Mouse (Mus musculus) lung, postnatal 4 days (tissue): ENCODE results near the gene Nxph4.

ENCODE experiments used
- DNase-seq, 2 experiments: peaks; one replicate each; pipeline ENCODE4 v3.0.0; 2021

Nxph4 gene

GRCm38 (mm10) chr10:127534036-127534928 lies at the start of gene Nxph4:
Gene Nxph4 (minus strand): TSS chr10:127534559.
- no peak for DNase-seq

GRCm38 (mm10) chr10:127583649-127584048 lies 49.3 kb upstream of the Nxph4 start:
- no peak for DNase-seq

GRCm38 (mm10) chr10:127581291-127581690 lies 46.9 kb upstream of the Nxph4 start:
- DNase-seq: no peak

- peak; percentile 59 to 61 for DNase-seq
Measured at GRCm38 (mm10) chr10:127577982-127578381, 43.6 kb upstream of the Nxph4 start.

GRCm38 (mm10) chr10:127577156-127577555 lies 42.8 kb upstream of the Nxph4 start:
- DNase-seq: no peak

- DNase-seq: peak; percentile 72 to 81
Measured at GRCm38 (mm10) chr10:127576381-127576961, 42.1 kb upstream of the Nxph4 start.

GRCm38 (mm10) chr10:127575741-127576140 lies 41.4 kb upstream of the Nxph4 start:
- no peak for DNase-seq

GRCm38 (mm10) chr10:127572281-127572680 lies 37.9 kb upstream of the Nxph4 start:
- DNase-seq: no peak

GRCm38 (mm10) chr10:127570937-127571641 lies 36.7 kb upstream of the Nxph4 start:
- peak in 1 of 2 experiments; percentile 61 for DNase-seq

- peak in 1 of 2 experiments; percentile 50 for DNase-seq
Measured at GRCm38 (mm10) chr10:127570384-127570783, 36.0 kb upstream of the Nxph4 start.

GRCm38 (mm10) chr10:127569450-127569849 lies 35.1 kb upstream of the Nxph4 start:
- DNase-seq: peak; percentile 75 to 85

- no peak for DNase-seq
Measured at GRCm38 (mm10) chr10:127566553-127567326, 32.4 kb upstream of the Nxph4 start.

- DNase-seq: peak in 1 of 2 experiments; percentile 55
Measured at GRCm38 (mm10) chr10:127564301-127564700, 29.9 kb upstream of the Nxph4 start.

GRCm38 (mm10) chr10:127563840-127564239 lies 29.5 kb upstream of the Nxph4 start:
- DNase-seq: no peak

- no peak for DNase-seq
Measured at GRCm38 (mm10) chr10:127561145-127561544, 26.8 kb upstream of the Nxph4 start.

GRCm38 (mm10) chr10:127557397-127557796 lies 23.0 kb upstream of the Nxph4 start:
- DNase-seq: no peak

GRCm38 (mm10) chr10:127555703-127556102 lies 21.3 kb upstream of the Nxph4 start:
- DNase-seq: peak in 1 of 2 experiments; percentile 51

- no peak for DNase-seq
Measured at GRCm38 (mm10) chr10:127549892-127550291, 15.5 kb upstream of the Nxph4 start.

- no peak for DNase-seq
Measured at GRCm38 (mm10) chr10:127548236-127548635, 13.9 kb upstream of the Nxph4 start.

- DNase-seq: no peak
Measured at GRCm38 (mm10) chr10:127546505-127546904, 12.1 kb upstream of the Nxph4 start.

- no peak for DNase-seq
Measured at GRCm38 (mm10) chr10:127544375-127544774, 10.0 kb upstream of the Nxph4 start.

- no peak for DNase-seq
Measured at GRCm38 (mm10) chr10:127543916-127544315, 9.6 kb upstream of the Nxph4 start.

GRCm38 (mm10) chr10:127542720-127543119 lies 8.4 kb upstream of the Nxph4 start:
- DNase-seq: no peak
